Mouse (Mus musculus) liver, postnatal 0 days (tissue): ENCODE measurements around the gene Ccdc74a.

Experiments
- CTCF ChIP-seq: sonication (generic); IDR thresholded peaks from 2 replicates; pipeline ENCODE4 v1.5.1; 2016; ENCODE audit warnings: antibody characterized with exemption, low read depth
- EP300 ChIP-seq: IDR thresholded peaks from 2 replicates; pipeline ENCODE4 v1.6.1; 2016; ENCODE audit warnings: antibody characterized with exemption, low read depth, mild to moderate bottlenecking

DNA sequence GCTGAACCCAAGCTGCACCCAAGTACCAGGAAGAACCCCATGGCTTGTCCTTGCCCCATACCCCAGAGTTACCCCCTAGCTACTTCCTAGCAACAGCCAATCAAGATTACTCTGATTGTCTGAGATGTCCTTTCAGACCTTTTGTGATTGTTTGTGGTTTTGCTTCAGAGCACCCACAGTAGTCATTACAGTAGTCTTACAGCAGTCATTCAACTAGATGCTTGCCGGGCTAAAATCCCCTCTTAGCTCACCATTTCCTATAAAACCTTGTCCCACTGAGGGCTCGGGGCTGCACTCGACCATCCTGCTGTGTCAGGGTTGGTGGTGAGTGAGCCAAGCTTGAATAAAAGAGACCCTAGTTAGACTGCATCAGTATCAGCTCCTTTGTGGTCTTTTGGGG, 48.6 kb downstream of the Ccdc74a start:
- TF ChIP-seq CTCF (no peak), EP300 (no peak)
